Mouse (Mus musculus): ENCODE results near the gene Gabpb2. TPM values are rescaled to one million over a fixed set of nuclear protein-coding genes. Genes with fewer than 3 reads are reported as not detected.
A peak's percentile ranks its signal among the peaks of the same experiment; 100 is the strongest.
"Not testable (repeated sequence)": the region's sequence is repeated elsewhere in the genome, so short reads cannot be mapped to it uniquely, and the experiment has no call there.

The Gabpb2 gene
- polyA plus RNA-seq, 2 experiments = 5.1 to 14.3 TPM

DNA sequence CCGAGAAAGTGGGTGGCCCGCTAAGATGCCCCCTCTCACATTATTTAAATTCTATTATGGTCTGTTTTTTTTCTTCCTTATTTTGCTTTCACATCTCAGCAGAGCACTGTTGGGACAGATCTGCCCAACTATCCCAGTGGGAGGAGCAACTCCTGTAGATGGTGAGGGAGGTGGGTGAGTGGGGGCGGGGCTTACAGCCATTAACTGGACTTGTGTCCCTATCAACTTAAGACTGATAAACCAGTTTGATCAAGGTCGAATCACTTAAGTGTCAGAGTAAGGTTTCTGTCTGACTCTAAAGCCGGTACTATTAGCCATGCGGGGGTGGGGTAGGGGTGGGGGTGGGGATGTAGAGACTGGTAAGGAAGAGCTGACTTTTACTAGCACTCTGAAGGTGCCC lies 82.7 kb downstream of the Gabpb2 start:
- H3K27me3 ChIP-seq (ENCODE audit: control insufficient read depth, insufficient read depth, low read length) = no peaks in the 10 kb centered on the region
- ATAC-seq (ENCODE audit: insufficient read depth) = peak; percentile 40; the same call in 1 of the 2 replicates
- H3K9me3 ChIP-seq (ENCODE audit: control insufficient read depth, low read length) = no peaks in the 10 kb centered on the region
- TF ChIP-seq CTCF (IDR thresholded peaks at IDR 0.05; ENCODE audit: low read depth) (no peak), EP300 (IDR thresholded peaks at IDR 0.05; ENCODE audit: low read depth) (no peak)
- no peaks in the 10 kb centered on the region for H3K36me3 ChIP-seq (replicated peaks; ENCODE audit: control insufficient read depth, insufficient read depth, low read depth)
- peak overlapping the region; percentile 45 to 59 for H3K4me3 ChIP-seq (ENCODE audit: insufficient read depth in 1 of 2, low read depth in 2 of 2, low read length in 2 of 2)
- H3K9ac ChIP-seq (replicated peaks) = peak overlapping the region; percentile 63
- 4% methylated on average over 6 of the region's 6 CpGs for WGBS (ENCODE audit: insufficient replicate concordance)
- H3K4me2 ChIP-seq (ENCODE audit: low read depth) = peak overlapping the region; percentile 80
- H3K27ac ChIP-seq = peak overlapping the region; percentile 54
- H3K4me1 ChIP-seq (replicated peaks; ENCODE audit: control insufficient read depth in 2 of 2, insufficient read depth in 2 of 2, low read length in 1 of 2) = peaks cover 10 to 18% of the 10 kb centered on the region in 2 experiments
- DNase-seq (ENCODE audit: low read depth in 3 of 3, low spot score in 3 of 3) = peak; percentile 55 to 60 (median 57)

DNA sequence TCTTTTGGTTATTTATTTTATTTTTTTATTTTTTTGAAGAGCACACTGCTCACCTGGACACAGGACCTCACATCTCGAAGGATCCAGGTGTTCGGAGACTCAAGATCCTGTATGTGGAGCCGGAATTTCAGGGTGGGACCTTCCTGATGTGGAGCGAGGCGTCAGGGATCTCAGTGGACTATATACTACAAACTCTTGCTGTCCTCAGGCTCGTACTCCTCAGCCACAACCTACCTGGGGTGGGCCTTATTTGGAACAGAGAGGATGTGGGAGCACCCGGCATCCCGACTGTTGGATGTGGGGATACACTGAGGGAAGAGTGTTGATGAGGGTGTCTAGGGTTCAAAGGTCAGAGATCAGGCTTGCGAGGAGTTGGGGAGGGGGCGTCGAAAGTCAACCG lies 83.6 kb downstream of the Gabpb2 start:
- not testable (repeated sequence) for H3K9me3 ChIP-seq (ENCODE audit: control insufficient read depth, low read length); DNase-seq (ENCODE audit: low read depth in 3 of 3, low spot score in 3 of 3); H3K9ac ChIP-seq (replicated peaks); H3K27me3 ChIP-seq (ENCODE audit: control insufficient read depth, insufficient read depth, low read length); H3K4me2 ChIP-seq (ENCODE audit: low read depth); H3K36me3 ChIP-seq (replicated peaks; ENCODE audit: control insufficient read depth, insufficient read depth, low read depth); H3K27ac ChIP-seq
- H3K4me3 ChIP-seq (ENCODE audit: insufficient read depth in 1 of 2, low read depth in 2 of 2, low read length in 2 of 2) = peak overlapping the region in 1 of 2 experiments; percentile 72; a peak in 2 of 4 replicates
- peaks cover 10 to 18% of the 10 kb centered on the region in 2 experiments for H3K4me1 ChIP-seq (replicated peaks; ENCODE audit: control insufficient read depth in 2 of 2, insufficient read depth in 2 of 2, low read length in 1 of 2)
- no CpG with 5 or more reads among the region's 12 CpGs for WGBS (ENCODE audit: insufficient replicate concordance)
- peak; percentile 58 for ATAC-seq (ENCODE audit: insufficient read depth)

DNA sequence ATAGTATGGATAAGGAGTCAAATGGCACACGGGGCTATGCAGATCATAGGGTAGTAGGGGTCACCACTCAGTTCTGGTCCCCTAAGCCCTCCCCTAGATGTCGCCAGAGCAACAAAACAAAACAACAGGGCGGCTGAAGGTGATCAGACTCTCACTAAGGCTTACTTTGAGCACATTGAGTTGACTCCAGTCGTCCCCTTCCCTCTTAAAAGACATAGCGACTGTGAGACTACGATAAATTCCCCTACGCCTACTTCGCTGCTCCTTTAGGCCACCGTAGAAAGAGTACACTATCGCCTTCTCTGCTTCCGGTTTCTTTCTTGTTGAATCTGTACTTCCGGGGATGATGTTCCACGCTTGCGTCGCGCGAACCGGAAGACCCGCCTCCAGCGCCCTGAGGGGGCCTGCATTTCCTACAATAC lies 84.0 kb downstream of the Gabpb2 start, which contains the start of the genes Scnm1 and Lysmd1:
Gene Scnm1, minus strand, starts transcription at position 332 of the 422 bp plus-strand sequence.
Gene Lysmd1, plus strand, starts transcription at position 409 of the 422 bp plus-strand sequence.
- Histone ChIP-seq H3K9ac (replicated peaks) (peak within 1 kb of the TSS; percentile 82), H3K27ac (peak within 1 kb of the TSS; percentile 54), H3K27me3 (ENCODE audit: control insufficient read depth, insufficient read depth, low read length) (no peaks in the 10 kb centered on the region), H3K4me3 (ENCODE audit: insufficient read depth in 1 of 2, low read depth in 2 of 2, low read length in 2 of 2) (peak within 1 kb of the TSS; percentile 72 to 99), H3K36me3 (replicated peaks; ENCODE audit: control insufficient read depth, insufficient read depth, low read depth) (no peaks in the 10 kb centered on the region), H3K4me1 (replicated peaks; ENCODE audit: control insufficient read depth in 2 of 2, insufficient read depth in 2 of 2, low read length in 1 of 2) (peaks cover 10 to 18% of the 10 kb centered on the region in 2 experiments), H3K4me2 (ENCODE audit: low read depth) (peak within 1 kb of the TSS; percentile 96), H3K9me3 (ENCODE audit: control insufficient read depth, low read length) (no peaks in the 10 kb centered on the region)
- DNase-seq (ENCODE audit: low read depth in 3 of 3, low spot score in 3 of 3) (peak; percentile 91 to 95 (median 94)), ATAC-seq (ENCODE audit: insufficient read depth) (peak; percentile 92)
- WGBS (ENCODE audit: insufficient replicate concordance) = under 1% methylated on average over 20 of the region's 20 CpGs
- TF ChIP-seq CTCF (IDR thresholded peaks at IDR 0.05; ENCODE audit: low read depth) (peak; percentile 1; the same call in 1 of the 2 replicates), EP300 (IDR thresholded peaks at IDR 0.05; ENCODE audit: low read depth) (peak; percentile 13; the same call in 1 of the 2 replicates)

DNA sequence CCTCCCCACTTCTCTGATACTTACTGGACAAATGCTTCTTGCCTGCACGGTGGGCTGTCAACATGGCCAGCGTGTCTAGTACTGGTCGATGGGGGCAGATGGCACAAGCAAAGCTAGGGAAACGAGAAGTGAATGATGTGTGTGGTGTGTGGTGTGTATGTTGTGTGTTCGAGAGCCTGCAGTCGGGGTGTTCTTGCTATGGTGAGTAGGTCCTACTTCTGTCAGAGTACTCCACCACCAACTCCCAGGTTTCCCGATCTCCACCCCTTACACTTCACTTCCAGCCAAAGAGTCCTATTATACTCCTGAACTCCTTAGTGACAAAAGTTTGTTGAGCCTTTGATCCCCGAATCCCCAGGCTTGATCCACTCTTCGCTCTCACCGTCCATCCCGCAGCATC lies 84.5 kb downstream of the Gabpb2 start:
- no peaks in the 10 kb centered on the region for H3K36me3 ChIP-seq (replicated peaks; ENCODE audit: control insufficient read depth, insufficient read depth, low read depth)
- no peaks in the 10 kb centered on the region for H3K9me3 ChIP-seq (ENCODE audit: control insufficient read depth, low read length)
- ATAC-seq (ENCODE audit: insufficient read depth) (no peak), DNase-seq (ENCODE audit: low read depth in 3 of 3, low spot score in 3 of 3) (no peak)
- TF ChIP-seq CTCF (IDR thresholded peaks at IDR 0.05; ENCODE audit: low read depth) (no peak), EP300 (IDR thresholded peaks at IDR 0.05; ENCODE audit: low read depth) (no peak)
- H3K27me3 ChIP-seq (ENCODE audit: control insufficient read depth, insufficient read depth, low read length) = no peaks in the 10 kb centered on the region
- H3K4me3 ChIP-seq (ENCODE audit: insufficient read depth in 1 of 2, low read depth in 2 of 2, low read length in 2 of 2) = peak overlapping the region; percentile 72 to 99
- peak overlapping the region; percentile 82 for H3K9ac ChIP-seq (replicated peaks)
- peaks cover 10 to 18% of the 10 kb centered on the region in 2 experiments for H3K4me1 ChIP-seq (replicated peaks; ENCODE audit: control insufficient read depth in 2 of 2, insufficient read depth in 2 of 2, low read length in 1 of 2)
- peak overlapping the region; percentile 96 for H3K4me2 ChIP-seq (ENCODE audit: low read depth)
- 48% methylated on average over 11 of the region's 11 CpGs for WGBS (ENCODE audit: insufficient replicate concordance)
- H3K27ac ChIP-seq = peak overlapping the region; percentile 12

- peak; percentile 33 for TF ChIP-seq CTCF (IDR thresholded peaks at IDR 0.05; ENCODE audit: low read depth)
- 72% methylated on average over 2 of the region's 2 CpGs for WGBS (ENCODE audit: insufficient replicate concordance)
- not testable (repeated sequence) for H3K9ac ChIP-seq (replicated peaks); H3K27me3 ChIP-seq (ENCODE audit: control insufficient read depth, insufficient read depth, low read length); H3K9me3 ChIP-seq (ENCODE audit: control insufficient read depth, low read length); H3K4me3 ChIP-seq (ENCODE audit: insufficient read depth in 1 of 2, low read depth in 2 of 2, low read length in 2 of 2); H3K4me2 ChIP-seq (ENCODE audit: low read depth); H3K36me3 ChIP-seq (replicated peaks; ENCODE audit: control insufficient read depth, insufficient read depth, low read depth); H3K27ac ChIP-seq; DNase-seq (ENCODE audit: low read depth in 3 of 3, low spot score in 3 of 3); ATAC-seq (ENCODE audit: insufficient read depth)
- H3K4me1 ChIP-seq (replicated peaks; ENCODE audit: control insufficient read depth in 2 of 2, insufficient read depth in 2 of 2, low read length in 1 of 2) = peaks cover 10 to 18% of the 10 kb centered on the region in 2 experiments
Measured at GRCm38 (mm10) chr3:95132389-95132788, 85.3 kb downstream of the Gabpb2 start.

Small RNAs within 50 kb of the gene (microRNA-seq; reads per million reads assigned to microRNA genes)
- gene Mir8099-1 = not detected

Other genes with a start within 250 kb of the Gabpb2 start
- 7.3 and 14.0 TPM in 2 replicates for gene Pi4kb, start 243.2 kb downstream of the Gabpb2 start, polyA plus RNA-seq (2012; rRNA removed)
- 6.8 and 10.0 TPM in 2 replicates for gene Pi4kb, start 243.2 kb downstream of the Gabpb2 start, polyA plus RNA-seq (2014; fragmentation: Nextera tagmentation; extraction: Ambion mirVana)
- 5.8 and 6.6 TPM in 2 replicates for gene Zfp687, start 202.5 kb downstream of the Gabpb2 start, polyA plus RNA-seq (2012; rRNA removed)
- 4.4 and 5.9 TPM in 2 replicates for gene Zfp687, start 202.5 kb downstream of the Gabpb2 start, polyA plus RNA-seq (2014; fragmentation: Nextera tagmentation; extraction: Ambion mirVana)
- 114 and 150 TPM in 2 replicates for gene Psmd4, start 175.3 kb downstream of the Gabpb2 start, polyA plus RNA-seq (2012; rRNA removed)
- gene Psmd4, start 175.3 kb downstream of the Gabpb2 start, polyA plus RNA-seq (2014; fragmentation: Nextera tagmentation; extraction: Ambion mirVana) = 153 and 161 TPM in 2 replicates
- 7.9 and 9.4 TPM in 2 replicates for gene Pip5k1a, start 111.0 kb downstream of the Gabpb2 start, polyA plus RNA-seq (2012; rRNA removed)
- 4.7 and 5.5 TPM in 2 replicates for gene Pip5k1a, start 111.0 kb downstream of the Gabpb2 start, polyA plus RNA-seq (2014; fragmentation: Nextera tagmentation; extraction: Ambion mirVana)
- 19.7 and 23.4 TPM in 2 replicates for gene Vps72, start 106.9 kb downstream of the Gabpb2 start, polyA plus RNA-seq (2012; rRNA removed)
- gene Vps72, start 106.9 kb downstream of the Gabpb2 start, polyA plus RNA-seq (2014; fragmentation: Nextera tagmentation; extraction: Ambion mirVana) = 29.6 and 31.4 TPM in 2 replicates
- 0.11 and 0.32 TPM in 2 replicates for gene Tmod4, start 93.4 kb downstream of the Gabpb2 start, polyA plus RNA-seq (2012; rRNA removed)
- 0.15 and 0.23 TPM in 2 replicates for gene Tmod4, start 93.4 kb downstream of the Gabpb2 start, polyA plus RNA-seq (2014; fragmentation: Nextera tagmentation; extraction: Ambion mirVana)
- 22.4 and 33.1 TPM in 2 replicates for gene Scnm1, start 83.9 kb downstream of the Gabpb2 start, polyA plus RNA-seq (2012; rRNA removed)
- gene Scnm1, start 83.9 kb downstream of the Gabpb2 start, polyA plus RNA-seq (2014; fragmentation: Nextera tagmentation; extraction: Ambion mirVana) = 23.1 and 24.8 TPM in 2 replicates
- 2.9 and 3.9 TPM in 2 replicates for gene Lysmd1, start 83.8 kb downstream of the Gabpb2 start, polyA plus RNA-seq (2012; rRNA removed)
- 4.8 and 5.2 TPM in 2 replicates for gene Lysmd1, start 83.8 kb downstream of the Gabpb2 start, polyA plus RNA-seq (2014; fragmentation: Nextera tagmentation; extraction: Ambion mirVana)
- 4.8 and 4.9 TPM in 2 replicates for gene Tnfaip8l2, start 75.6 kb downstream of the Gabpb2 start, polyA plus RNA-seq (2012; rRNA removed)
- gene Tnfaip8l2, start 75.6 kb downstream of the Gabpb2 start, polyA plus RNA-seq (2014; fragmentation: Nextera tagmentation; extraction: Ambion mirVana) = 5.7 and 6.1 TPM in 2 replicates
- 0.69 and 1.6 TPM in 2 replicates for gene Sema6c, start 57.5 kb downstream of the Gabpb2 start, polyA plus RNA-seq (2012; rRNA removed)
- 0.11 and 0.29 TPM in 2 replicates for gene Sema6c, start 57.5 kb downstream of the Gabpb2 start, polyA plus RNA-seq (2014; fragmentation: Nextera tagmentation; extraction: Ambion mirVana)
- 21.3 and 24.9 TPM in 2 replicates for gene Cdc42se1, start 10.8 kb upstream of the Gabpb2 start, polyA plus RNA-seq (2012; rRNA removed)
- gene Cdc42se1, start 10.8 kb upstream of the Gabpb2 start, polyA plus RNA-seq (2014; fragmentation: Nextera tagmentation; extraction: Ambion mirVana) = 40.9 and 48.5 TPM in 2 replicates
- 3.0 and 3.6 TPM in 2 replicates for gene Mllt11, start 14.3 kb upstream of the Gabpb2 start, polyA plus RNA-seq (2012; rRNA removed)
- 1.9 and 2.7 TPM in 2 replicates for gene Mllt11, start 14.3 kb upstream of the Gabpb2 start, polyA plus RNA-seq (2014; fragmentation: Nextera tagmentation; extraction: Ambion mirVana)
- gene Gm128, start 23.7 kb upstream of the Gabpb2 start, polyA plus RNA-seq (2012; rRNA removed) = 0.12 and 0.19 TPM in 2 replicates
- gene Gm128, start 23.7 kb upstream of the Gabpb2 start, polyA plus RNA-seq (2014; fragmentation: Nextera tagmentation; extraction: Ambion mirVana) = 0.14 and 0.19 TPM in 2 replicates
- 0.04 TPM in 2 replicates for gene Bnipl, start 33.3 kb upstream of the Gabpb2 start, polyA plus RNA-seq (2012; rRNA removed)
- 0.16 TPM in 1 of 2 replicates, not detected in the other for gene Bnipl, start 33.3 kb upstream of the Gabpb2 start, polyA plus RNA-seq (2014; fragmentation: Nextera tagmentation; extraction: Ambion mirVana)
- 13.2 and 13.6 TPM in 2 replicates for gene Mindy1, start 63.4 kb upstream of the Gabpb2 start, polyA plus RNA-seq (2012; rRNA removed)
- 16.1 and 16.8 TPM in 2 replicates for gene Mindy1, start 63.4 kb upstream of the Gabpb2 start, polyA plus RNA-seq (2014; fragmentation: Nextera tagmentation; extraction: Ambion mirVana)
- 8.0 TPM in 2 replicates for gene Prune1, start 64.2 kb upstream of the Gabpb2 start, polyA plus RNA-seq (2012; rRNA removed)
- gene Prune1, start 64.2 kb upstream of the Gabpb2 start, polyA plus RNA-seq (2014; fragmentation: Nextera tagmentation; extraction: Ambion mirVana) = 6.8 and 7.3 TPM in 2 replicates
- 2.5 and 2.6 TPM in 2 replicates for gene Anxa9, start 89.3 kb upstream of the Gabpb2 start, polyA plus RNA-seq (2012; rRNA removed)
- 2.8 and 3.8 TPM in 2 replicates for gene Anxa9, start 89.3 kb upstream of the Gabpb2 start, polyA plus RNA-seq (2014; fragmentation: Nextera tagmentation; extraction: Ambion mirVana)
- gene Cers2, start 96.9 kb upstream of the Gabpb2 start, polyA plus RNA-seq (2012; rRNA removed) = 55.1 and 63.8 TPM in 2 replicates
- gene Cers2, start 96.9 kb upstream of the Gabpb2 start, polyA plus RNA-seq (2014; fragmentation: Nextera tagmentation; extraction: Ambion mirVana) = 80.2 and 88.2 TPM in 2 replicates
- 11.2 and 14.1 TPM in 2 replicates for gene Setdb1, start 139.3 kb upstream of the Gabpb2 start, polyA plus RNA-seq (2012; rRNA removed)
- gene Setdb1, start 139.3 kb upstream of the Gabpb2 start, polyA plus RNA-seq (2014; fragmentation: Nextera tagmentation; extraction: Ambion mirVana) = 13.4 and 15.2 TPM in 2 replicates
- gene 4930558C23Rik, start 184.9 kb upstream of the Gabpb2 start, polyA plus RNA-seq (2012; rRNA removed) = not detected in 2 replicates
- not detected in 2 replicates for gene 4930558C23Rik, start 184.9 kb upstream of the Gabpb2 start, polyA plus RNA-seq (2014; fragmentation: Nextera tagmentation; extraction: Ambion mirVana)
- gene Arnt, start 216.5 kb upstream of the Gabpb2 start, polyA plus RNA-seq (2012; rRNA removed) = 9.9 and 11.3 TPM in 2 replicates
- 10.2 and 10.9 TPM in 2 replicates for gene Arnt, start 216.5 kb upstream of the Gabpb2 start, polyA plus RNA-seq (2014; fragmentation: Nextera tagmentation; extraction: Ambion mirVana)

Data from liver, embryonic 14.5 days (tissue).